Mouse (Mus musculus) ovary, adult 10 weeks (tissue): ENCODE measurements around the gene Olfr497. TPM values are rescaled to one million over a fixed set of nuclear protein-coding genes. Genes with fewer than 3 reads are reported as not detected.

Experiments
- polyA plus RNA-seq: library from polyadenylated mRNA; stranded (reverse); fragments of 350-450 nt; fragmentation: Illumina TruSeq; extraction: RNeasy Lipid Tissue Mini Kit (QIAGEN cat#74804); gene quantifications from one replicate; pipeline ENCODE4 v1.2.3, GENCODE M21; 2014

The Olfr497 gene
- polyA plus RNA-seq, result not detected

GRCm38 (mm10) chr7:108420121-108420520, at the start of gene Olfr497:
Olfr497 (plus strand) TSS chr7:108420421.

GRCm38 (mm10) chr7:108392867-108393266, 27.4 kb upstream of the Olfr497 start, which contains the start of gene Olfr495:
Olfr495 (plus strand) TSS chr7:108393167.

GRCm38 (mm10) chr7:108465026-108465425, 44.8 kb downstream of the Olfr497 start, which contains the start of gene Olfr498:
Olfr498 (plus strand) TSS chr7:108465326.

Other genes with a start within 250 kb of the Olfr497 start
- gene Olfr486, start 247.7 kb upstream of the Olfr497 start, polyA plus RNA-seq, result not detected
- gene Olfr487, start 205.8 kb upstream of the Olfr497 start, polyA plus RNA-seq, result not detected
- not detected for gene Olfr488, start 162.1 kb upstream of the Olfr497 start, polyA plus RNA-seq
- not detected for gene Olfr490, start 131.5 kb upstream of the Olfr497 start, polyA plus RNA-seq
- gene Olfr491, start 107.0 kb upstream of the Olfr497 start, polyA plus RNA-seq, result not detected
- not detected for gene Olfr492, start 96.7 kb upstream of the Olfr497 start, polyA plus RNA-seq
- gene Olfr493, start 73.4 kb upstream of the Olfr497 start, polyA plus RNA-seq, result not detected
- not detected for gene Olfr494, start 55.1 kb upstream of the Olfr497 start, polyA plus RNA-seq
- not detected for gene Olfr495, start 27.3 kb upstream of the Olfr497 start, polyA plus RNA-seq
- not detected for gene Olfr498, start 44.9 kb downstream of the Olfr497 start, polyA plus RNA-seq
- not detected for gene Olfr502, start 104.6 kb downstream of the Olfr497 start, polyA plus RNA-seq
- not detected for gene Olfr503, start 124.1 kb downstream of the Olfr497 start, polyA plus RNA-seq
- gene Olfr504, start 145.4 kb downstream of the Olfr497 start, polyA plus RNA-seq, result not detected
- gene Olfr506, start 190.4 kb downstream of the Olfr497 start, polyA plus RNA-seq, result not detected
- not detected for gene Olfr507, start 201.4 kb downstream of the Olfr497 start, polyA plus RNA-seq
- gene Olfr508, start 209.6 kb downstream of the Olfr497 start, polyA plus RNA-seq, result not detected
- gene Olfr509, start 231.5 kb downstream of the Olfr497 start, polyA plus RNA-seq, result not detected
- gene Olfr510, start 246.0 kb downstream of the Olfr497 start, polyA plus RNA-seq, result not detected